Mouse (Mus musculus) induced T-regulatory cell, adult 2 months (primary cell): ENCODE measurements around the gene Crk.

Experiments used
- DNase-seq: peaks from one replicate; pipeline ENCODE4 v3.0.0-alpha.2; 2012; ENCODE audit warnings: low read depth

Crk gene

DNA sequence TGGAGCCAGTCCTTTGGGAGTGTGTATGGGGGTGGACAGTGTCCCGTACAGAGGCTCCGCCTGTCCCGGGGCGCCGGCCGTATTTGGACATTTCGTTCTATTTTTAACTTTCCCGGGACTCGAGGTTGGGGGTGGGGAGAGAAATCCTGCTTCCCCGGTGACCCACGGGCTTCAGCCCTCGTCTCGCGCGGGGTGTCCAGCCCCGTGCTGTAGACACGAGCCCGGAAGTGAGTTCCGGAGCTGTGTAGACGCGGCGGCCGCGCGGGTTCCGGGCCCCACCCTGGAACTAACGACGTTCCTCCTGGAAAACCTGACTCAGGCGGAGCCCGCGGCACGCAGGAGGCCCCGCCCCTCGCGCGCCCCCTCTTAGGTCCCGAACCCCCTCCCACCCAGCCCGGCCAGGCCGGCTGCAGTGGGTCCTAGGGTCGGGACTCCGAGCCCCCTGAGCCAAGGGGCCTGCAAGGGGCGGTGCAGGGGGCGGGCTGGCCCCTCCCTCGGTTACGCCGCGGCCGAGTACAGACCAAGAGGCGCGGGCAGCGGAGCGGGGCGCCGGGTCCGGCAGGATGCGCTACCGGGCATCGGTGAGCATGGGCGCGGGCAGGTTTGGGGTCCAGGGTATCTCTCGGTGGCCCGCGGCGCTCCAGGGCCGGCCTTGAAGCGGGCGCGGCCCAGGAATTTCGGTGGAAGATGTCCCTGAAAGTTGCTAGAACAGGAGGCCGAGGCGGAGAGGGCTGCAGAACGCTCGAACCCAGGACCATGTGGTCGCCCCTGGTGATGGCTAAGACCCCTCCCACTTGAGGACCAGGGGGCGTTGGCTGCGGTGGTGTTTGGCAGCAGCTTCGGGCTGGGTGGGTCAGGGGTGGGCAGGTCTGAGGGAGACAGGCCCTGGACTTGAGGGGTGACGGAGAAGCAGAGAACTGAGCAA lies 23.2 kb upstream of the Crk start:
- DNase-seq = peak; percentile 82

DNA sequence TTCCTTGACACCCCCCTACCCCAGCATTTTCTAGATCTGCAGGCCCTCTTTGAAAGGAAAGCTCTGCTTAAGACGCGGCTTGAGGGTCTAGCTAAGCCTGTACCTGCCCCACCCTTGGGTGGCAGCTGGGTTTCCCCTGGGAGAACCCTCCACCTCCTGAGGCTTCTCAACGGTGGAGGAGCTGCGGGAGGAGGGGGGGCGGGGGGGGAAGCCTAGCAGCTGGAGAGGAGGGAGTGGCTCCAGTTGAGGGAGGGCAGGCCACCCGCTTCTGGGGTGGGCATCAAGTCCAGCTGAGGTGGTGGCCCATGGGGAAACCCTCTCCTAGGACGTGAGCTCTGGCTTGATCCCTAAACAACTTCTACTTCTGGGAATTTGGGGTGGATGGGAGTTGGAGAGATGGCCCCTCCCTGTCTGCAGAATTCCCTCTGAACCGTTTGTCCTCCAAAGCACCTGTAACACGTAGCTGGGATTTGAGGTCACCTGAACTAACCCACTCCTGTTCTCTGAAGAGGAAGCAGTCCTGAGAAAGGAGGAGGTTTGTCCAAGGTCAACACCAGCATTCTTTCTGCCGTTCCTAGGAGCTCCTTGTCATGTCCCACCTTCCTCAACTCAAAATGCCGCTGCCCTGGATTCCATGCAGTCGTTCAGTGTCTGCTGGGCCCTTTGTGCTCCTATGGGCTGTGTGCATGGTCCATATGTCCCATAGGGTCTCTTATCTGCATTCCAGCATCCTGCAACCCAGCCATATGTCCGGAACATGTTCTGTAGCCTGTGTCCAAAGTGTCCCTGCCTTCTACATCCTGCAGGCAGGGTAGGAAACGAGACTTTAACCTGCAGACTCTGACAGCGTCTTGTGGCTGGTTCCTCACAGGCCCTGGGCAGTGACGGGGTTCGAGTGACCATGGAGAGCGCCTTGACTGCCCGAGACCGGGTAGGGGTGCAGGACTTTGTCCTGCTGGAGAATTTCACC lies 22.2 kb upstream of the Crk start:
- DNase-seq = peak; percentile 61

DNA sequence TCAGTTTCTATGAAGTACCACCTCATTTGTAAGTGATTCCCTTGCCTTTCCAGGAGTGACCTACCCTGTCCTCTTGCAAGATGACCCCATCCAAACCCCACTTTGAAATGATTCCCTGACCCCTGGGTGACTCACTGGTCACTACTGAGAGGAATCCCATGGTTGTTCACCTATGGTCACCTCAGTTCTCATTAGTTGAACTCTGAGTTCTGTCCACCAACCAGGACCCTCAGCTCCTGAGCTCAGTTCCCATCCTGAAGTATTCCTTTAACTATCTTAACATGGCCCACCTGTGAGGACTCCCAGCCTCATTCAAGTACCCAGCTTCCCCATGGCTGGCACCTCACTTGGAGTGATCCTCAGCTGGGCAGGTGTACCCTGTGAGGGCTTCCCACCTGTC lies 21.2 kb upstream of the Crk start:
- no peak for DNase-seq

DNA sequence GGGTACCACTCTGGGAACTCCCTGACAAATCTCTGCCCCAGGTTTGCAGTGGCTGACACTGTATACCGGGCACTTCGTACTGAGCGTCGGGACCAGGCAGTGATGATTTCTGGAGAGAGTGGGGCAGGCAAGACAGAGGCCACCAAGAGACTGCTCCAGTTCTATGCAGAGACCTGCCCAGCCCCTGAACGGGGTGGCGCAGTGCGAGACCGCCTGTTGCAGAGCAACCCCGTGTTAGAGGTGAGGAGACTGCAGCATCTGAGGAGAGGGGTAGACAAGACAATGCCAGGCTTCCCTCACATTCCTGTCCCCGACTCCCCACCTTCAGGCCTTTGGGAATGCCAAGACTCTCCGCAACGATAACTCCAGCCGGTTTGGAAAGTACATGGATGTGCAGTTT lies 20.7 kb upstream of the Crk start:
- DNase-seq = no peak

DNA sequence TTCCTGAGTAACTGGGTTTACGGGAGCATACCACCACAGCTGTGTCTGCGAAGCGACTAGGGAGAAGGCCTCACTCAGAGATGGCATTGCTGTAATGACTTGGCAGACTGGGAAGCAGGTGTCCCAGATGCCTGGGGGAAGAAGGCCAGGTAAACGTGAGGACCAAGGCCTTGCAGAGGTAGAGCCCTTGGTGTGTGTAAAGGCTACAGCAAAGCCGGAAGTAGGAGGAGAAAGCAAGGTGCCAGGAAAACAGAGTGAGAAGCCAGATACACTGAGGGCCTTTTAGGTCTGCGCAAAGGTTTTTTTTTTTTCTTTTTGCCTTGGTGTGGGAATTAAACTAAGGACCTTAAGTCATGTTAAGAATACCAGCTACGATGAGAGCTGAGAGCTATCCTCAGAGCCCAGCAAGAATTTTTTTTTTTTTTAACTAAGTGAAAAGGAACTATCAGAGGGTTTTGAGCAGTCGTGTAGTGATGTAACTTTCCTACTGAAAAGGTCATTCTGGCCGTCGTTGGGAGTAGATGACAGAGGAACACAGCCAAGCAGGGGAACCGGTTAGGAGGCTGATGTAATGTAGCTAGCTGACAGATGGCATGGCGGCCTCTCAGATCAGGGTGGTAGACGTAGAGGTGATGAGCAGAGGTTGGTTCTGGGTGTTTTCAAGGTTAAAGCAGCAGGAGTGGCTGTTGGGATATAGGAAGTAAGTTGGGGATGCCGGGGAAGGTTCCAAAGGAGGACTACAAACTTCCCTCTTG lies 19.9 kb upstream of the Crk start:
- no peak for DNase-seq

DNA sequence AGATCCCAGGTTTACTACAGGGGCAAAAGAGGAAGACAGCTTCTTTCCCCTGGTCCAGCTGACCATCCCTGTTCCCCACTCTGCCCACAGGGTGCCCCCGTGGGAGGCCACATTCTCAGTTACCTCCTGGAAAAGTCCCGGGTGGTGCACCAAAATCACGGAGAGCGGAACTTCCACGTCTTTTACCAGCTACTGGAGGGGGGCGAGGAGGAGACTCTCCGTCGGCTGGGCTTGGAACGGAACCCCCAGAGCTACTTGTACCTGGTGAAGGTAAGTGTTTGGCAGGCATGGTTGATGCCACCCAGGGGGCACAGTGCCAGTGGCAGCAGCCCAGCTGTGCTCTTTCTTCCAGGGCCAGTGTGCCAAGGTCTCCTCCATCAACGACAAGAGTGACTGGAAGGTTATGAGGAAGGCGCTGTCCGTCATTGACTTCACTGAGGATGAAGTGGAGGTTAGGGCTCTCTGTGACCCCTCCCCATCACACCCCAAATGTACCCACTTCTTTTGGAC lies 18.9 kb upstream of the Crk start:
- DNase-seq = no peak

DNA sequence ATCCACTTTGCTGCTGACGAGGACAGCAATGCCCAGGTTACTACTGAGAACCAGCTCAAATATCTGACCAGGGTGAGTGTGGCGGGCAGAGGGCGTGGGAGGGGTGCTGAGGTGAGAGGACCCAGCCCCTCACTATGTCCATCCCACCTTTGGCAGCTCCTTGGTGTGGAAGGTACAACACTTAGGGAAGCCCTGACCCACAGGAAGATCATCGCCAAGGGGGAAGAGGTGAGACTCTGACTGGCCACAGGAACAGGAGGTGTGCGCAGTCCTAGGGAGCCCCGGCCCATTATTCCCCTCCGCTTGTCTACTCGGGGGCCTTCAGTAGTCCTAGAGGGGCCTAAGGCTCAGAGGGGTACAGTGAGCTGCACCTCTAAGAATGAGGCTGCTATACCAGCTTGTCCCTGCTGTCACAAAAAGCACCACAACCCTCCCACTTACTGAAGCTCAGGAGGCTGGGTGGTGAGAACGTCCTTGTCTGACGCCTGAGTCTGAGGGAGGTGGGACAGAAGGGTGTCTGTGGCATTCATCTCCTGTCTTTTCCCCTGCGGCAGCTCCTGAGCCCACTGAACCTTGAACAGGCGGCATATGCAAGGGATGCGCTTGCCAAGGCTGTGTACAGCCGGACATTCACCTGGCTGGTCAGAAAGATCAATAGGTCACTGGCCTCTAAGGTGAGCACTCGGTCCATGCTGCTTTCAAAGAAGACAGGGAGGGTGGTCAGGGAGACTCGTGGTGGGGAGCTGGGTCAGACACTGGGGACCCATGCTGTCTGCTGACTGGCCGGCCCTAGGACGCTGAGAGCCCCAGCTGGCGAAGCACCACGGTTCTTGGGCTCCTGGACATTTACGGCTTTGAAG lies 17.9 kb upstream of the Crk start:
- DNase-seq = no peak

DNA sequence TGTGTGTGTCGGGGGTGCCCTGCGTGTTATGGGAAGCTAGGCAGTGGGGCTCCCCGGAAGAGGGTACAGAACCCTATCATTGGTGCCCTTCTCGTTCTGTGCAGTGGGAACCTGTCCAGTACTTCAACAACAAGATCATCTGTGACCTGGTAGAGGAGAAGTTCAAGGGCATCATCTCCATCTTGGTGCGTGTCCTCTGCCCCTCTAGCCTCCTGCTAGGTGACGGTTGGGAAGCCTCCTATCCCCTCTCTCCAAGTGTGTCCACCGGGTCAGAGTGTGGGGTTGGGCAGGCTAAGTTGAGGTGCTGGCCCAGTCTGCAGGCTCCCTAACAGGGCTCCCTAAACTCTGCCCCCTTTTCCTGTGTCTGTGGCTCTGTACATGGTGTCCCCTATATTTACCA lies 16.9 kb upstream of the Crk start:
- no peak for DNase-seq

DNA sequence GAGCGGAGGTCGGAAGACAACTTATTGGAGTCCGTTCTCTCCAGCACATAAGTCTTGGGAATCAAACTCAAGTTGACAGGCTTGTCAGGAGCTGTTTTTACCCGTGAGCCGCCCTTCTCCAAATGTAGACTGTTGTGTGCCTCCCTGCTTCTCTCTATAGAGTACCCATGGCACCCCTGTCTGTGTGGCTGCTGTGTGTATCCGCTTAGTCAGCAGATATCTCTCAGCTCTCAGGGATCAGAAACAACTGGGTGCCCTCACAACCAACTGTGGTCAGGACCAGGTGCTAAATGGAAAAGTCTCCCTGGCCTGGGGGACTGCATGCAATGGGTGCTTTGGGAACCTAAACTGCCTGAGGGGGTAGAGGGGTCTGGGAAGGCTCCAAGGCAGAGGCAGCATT lies 12.8 kb upstream of the Crk start:
- no peak for DNase-seq

DNA sequence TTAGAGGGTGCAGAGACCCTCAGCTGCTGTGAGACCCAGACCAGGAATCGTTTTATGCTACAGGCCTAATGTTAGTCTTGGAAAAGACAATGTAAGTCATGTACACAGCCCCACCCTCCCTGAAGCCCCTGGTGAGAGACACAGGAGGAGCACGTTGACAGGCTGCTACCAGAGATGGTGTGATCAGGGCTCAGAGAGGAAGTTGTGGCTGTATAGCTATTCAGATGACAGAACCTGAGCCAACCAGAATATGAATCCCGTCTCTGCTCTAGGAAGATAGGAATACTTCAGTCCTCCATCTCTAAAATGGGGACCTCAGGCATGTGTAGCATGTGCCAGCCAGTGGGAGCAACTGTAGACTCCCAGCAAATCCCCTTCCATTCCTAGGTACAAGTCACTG lies 10.4 kb upstream of the Crk start:
- no peak for DNase-seq

DNA sequence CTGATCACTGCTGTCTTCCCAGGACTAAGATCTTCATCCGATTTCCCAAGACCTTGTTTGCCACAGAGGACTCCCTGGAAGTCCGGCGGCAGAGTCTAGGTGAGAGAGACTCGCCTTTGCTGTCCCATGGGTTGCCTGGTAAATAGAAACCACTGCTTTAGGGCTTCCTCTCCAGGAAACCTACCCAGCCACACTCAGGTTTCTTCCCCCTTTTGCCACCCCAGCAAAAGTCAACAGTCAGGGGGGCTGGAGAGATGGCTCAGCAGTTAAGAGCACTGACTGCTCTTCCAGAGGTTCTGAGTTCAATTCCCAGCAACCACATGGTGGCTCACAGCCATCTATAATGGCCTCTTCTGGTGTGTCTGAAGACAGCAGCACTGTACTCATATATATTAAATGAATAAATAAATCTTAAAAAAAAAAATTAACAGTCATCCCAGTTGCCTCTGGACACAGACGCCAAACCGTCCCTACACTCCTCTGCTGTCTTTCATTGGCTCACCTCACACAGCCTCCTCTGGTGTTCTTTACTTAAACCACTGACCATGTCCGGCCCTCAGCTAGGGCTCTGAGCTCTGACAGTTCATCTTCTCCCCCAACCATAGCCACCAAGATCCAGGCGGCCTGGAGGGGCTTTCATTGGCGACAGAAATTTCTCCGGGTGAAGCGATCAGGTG lies 9.7 kb upstream of the Crk start:
- no peak for DNase-seq

DNA sequence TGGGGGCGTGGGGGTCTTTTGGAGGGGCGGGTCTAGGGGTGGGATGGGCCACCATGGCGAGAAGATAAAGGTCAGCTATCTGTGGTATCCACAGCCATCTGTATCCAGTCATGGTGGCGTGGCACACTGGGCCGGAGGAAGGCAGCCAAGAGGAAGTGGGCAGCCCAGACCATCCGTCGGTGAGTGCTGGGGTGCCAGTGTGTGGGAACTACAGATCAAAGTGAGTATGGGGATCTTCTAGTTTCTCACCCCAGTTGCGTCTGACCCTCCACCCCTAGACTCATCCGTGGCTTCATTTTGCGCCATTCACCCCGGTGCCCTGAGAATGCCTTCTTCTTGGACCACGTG lies 9.2 kb upstream of the Crk start:
- no peak for DNase-seq

DNA sequence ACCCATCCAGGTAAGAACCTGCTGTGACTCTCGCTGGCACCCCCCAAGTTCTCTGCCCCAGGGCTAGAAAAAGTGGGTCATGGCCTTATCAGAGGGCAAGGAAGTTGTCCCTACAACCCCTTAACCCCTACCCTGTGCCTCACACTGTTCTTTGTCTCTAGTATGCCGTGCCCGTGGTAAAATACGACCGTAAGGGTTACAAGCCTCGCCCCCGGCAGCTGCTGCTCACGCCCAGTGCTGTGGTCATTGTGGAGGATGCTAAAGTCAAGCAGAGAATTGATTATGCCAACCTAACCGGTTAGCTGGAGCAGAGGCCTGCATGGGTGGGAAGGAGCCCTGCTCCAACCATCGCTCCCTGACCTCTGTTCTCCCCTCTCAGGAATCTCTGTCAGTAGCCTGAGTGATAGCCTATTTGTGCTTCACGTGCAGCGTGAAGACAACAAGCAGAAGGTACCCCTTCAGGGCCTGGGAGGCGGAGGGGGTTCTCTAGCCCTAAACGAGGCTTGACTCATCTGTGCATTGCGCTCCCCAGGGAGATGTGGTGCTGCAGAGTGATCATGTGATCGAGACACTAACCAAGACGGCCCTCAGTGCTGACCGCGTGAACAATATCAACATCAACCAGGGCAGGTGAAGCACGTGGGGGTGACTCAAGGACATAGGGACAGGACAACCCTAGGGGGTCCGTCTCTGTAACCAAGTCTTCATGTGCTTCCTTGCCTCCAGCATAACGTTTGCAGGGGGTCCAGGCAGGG lies 7.5 kb upstream of the Crk start:
- DNase-seq = no peak

DNA sequence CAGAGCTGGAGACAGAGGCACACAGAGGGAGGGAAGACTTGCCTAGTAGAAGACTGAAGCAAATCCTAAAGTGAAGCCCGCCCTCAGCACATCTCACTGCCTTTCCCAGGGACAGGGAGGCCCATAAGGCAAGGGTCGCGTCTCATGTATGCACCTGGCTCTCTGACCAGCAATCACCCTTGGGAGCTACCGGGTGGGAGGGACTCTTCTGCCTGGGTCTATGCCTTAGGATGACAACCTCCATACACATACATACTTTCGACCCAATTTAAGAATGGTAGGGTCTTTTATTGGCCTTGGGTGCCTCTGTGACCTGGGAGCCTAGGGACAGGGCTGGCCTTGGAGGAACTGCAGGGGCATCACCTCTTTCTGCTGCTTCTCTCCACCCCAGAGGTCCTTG lies 5.6 kb upstream of the Crk start:
- no peak for DNase-seq

DNA sequence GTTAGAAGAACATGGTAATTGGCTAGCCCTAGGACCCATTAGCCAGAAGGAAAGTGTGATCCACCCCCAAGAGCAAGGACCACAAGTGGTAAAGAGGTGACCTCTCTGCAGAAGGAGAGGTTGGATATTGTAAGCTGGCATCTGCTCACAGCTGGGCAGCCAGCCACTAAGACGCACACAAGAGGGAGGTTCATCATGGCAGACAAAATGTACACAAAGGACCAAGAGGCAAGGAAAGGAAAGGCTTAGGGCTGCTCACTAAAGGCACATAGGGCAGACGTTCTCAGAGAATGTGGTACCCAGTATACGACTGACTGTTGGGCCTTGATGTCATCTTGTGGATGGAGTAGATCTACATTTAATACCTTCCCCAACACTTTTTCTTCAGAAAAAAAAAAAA lies 4.2 kb upstream of the Crk start:
- no peak for DNase-seq

DNA sequence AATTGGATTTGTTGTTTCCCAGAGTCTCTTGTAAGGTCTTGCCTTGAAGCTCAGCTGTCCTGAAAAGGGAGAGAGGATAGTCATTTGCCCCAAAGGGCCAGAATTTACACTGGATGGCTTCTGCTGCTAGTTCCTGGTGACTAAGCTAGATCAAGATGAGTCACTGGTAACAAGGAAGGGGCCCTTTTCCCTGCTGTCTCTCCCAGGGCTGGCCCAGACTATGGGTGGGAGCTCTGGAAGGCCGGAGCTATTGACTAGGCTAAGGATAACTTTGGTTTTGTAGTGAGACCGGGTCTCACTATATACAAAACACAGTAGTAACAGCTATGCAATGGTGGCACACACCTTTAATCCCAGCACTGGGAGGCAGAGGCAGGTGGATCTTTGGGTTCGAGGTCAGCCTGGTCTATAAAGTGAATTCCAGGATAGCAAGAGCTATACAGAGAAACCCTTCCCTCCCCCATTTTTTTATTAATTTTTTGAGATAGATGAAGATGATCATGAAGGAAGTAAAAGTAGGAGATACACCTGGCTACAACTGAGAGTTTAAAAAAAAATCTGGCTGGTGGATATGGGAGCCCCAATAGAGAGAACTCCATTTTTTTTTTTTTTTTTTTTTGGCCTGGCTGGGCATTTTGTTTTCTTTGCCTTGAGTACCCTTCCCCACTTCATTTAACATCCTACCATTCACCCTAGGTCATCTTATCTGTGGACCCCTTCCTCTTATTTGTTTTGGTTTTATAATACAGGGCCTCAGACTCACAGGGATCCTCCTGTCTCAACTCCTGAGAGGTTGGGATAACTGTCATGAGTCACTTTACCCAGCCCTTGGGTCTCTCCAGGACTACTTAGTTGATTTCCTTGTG lies 945 bp upstream of the Crk start:
- DNase-seq = peak; percentile 38

DNA sequence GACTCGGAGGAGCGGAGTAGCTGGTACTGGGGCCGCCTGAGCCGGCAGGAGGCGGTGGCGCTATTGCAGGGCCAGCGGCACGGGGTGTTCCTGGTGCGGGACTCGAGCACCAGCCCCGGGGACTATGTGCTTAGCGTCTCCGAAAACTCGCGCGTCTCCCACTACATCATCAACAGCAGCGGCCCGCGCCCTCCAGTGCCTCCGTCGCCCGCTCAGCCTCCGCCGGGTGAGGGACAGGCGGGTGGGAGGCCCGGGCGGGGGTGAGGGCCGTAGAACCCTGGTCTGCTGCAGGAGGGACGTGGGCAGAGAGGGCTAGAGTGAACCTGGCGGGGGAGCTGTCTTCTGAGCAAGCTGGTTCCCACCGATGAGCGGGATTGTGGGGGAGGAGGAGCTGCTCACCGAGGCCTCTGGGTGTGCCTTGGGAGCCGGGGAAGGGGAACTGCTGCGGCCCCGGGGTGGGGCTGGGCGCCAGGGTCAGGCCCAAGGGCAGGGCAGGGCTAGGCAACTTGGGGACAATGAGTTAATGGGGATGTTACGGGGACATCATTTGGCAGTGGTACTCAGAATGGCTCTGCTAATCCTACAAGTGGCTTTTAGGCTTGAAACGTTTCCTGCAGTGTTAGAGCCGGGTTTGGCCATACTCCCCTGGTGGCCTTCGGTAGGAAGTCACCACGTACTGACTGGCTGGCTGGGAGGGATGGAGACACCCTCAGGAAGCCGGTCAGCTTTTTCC lies 546 bp downstream of the Crk start:
- peak; percentile 80 for DNase-seq

DNA sequence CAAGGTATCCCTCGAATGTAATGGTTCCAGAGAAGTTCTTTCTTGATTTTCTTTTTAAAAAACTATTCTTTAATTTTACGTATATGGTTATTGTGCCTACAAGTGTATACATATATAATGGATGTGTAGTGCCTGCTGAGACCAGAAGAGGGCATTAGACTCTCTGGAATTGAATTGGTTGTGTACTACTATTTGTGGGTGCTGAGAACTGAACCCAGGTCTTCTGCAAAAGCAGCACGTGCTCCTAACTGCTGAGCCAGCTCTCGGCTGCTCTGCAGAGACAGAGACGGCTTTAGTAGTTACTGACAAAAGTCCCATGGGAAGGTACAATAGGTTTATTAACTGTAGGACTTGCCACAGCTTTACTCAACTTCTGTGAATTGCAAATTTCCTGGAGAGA lies 5.4 kb downstream of the Crk start:
- DNase-seq = no peak
